Mouse (Mus musculus) testis, adult 2 months (tissue): ENCODE results near the gene Tktl1.

ENCODE experiments used
- CTCF ChIP-seq: fragments of 200-500 bp; IDR thresholded peaks from 2 replicates; pipeline ENCODE4 v1.5.1; 2012; ENCODE audit warnings: low read depth, mild to moderate bottlenecking, inconsistent platforms, low read length, moderate library complexity; ENCODE audit not compliant: control insufficient read depth, insufficient read depth, insufficient replicate concordance
- POLR2A ChIP-seq: fragments of 200-500 bp; IDR thresholded peaks from 2 replicates; pipeline ENCODE4 v1.6.1; 2012; ENCODE audit warnings: low read depth, mild to moderate bottlenecking, inconsistent platforms, low read length, moderate library complexity; ENCODE audit not compliant: control insufficient read depth

DNA sequence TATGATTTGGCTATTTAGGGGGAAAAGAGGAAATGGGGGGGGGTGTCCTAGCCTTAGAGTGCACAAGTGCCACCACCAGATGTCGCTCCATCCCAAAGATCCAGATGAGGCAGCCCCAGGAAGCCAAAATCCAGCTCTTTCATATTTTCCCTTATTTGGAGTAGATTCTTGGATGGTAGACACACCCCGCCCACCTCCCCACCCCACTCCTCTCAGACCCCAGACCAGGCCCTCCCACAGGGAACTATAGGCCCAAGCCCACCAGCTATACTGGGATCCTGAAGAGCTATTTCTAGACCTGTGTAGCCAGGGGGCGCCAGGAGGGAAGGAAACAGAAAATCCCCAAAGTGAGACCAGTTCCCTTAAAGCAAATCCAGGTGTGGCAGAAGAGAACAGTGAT, 71.6 kb downstream of the Tktl1 start:
- TF ChIP-seq POLR2A: no peak
- TF ChIP-seq CTCF: no peak
